Comparison of ENCODE assay signal across 8 mouse cellular contexts in the genomic region with DNA sequence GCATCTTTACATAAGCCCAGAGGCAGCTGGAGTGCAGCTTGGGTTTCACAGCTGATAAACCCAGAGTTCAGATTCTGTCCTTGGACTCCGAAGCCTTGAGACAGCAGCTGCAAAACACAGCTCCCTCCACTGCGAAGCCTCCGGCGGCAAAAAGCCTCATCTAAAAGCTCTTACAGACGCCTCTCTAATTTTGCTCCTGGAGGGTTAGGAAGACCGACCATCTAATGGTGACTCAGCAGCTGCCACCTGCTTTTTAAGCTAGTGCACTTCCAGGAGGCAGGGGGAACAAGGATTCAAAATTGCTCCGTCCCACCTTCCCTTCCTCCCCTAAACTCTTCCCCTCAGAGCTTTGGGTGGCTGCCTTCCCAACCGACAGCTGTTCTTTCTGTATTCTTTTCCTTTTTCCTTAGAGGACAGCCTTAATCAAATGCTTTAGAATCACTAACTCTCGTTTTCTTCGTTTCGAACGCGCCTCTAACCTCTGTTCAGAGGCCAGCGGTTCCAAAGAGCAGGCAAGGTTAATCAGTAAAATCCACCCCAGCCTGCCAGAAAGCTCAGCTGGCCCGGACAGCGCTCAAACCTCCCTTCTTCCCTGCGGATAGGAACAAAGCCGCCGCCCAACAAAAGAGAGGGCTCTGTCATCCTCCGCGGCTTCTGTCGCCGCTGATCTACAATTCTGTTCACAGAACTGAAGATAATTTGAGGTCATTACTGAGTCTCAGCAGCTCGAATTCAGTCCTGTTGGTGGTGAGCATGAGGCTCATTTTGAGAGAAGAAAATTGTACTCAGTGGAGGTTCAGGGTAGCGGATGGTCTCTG. TPM values are rescaled to one million over a fixed set of nuclear protein-coding genes. Genes with fewer than 3 reads are reported as not detected.
A peak's percentile ranks its signal among the peaks of the same experiment; 100 is the strongest.
DNase-seq lines count a peak whose midpoint lies in the region; ATAC-seq and TF ChIP-seq lines count a peak whose summit lies in the region.

No protein-coding gene starts in this region.

- intact Hi-C loops in gastrocnemius, adult 2 months (cut with DNase I) = no loop called here

- ATAC-seq in hindbrain, embryonic 16.5 days = peak; percentile 80

- H3K27me3 ChIP-seq in hindbrain, embryonic 16.5 days (replicated peaks; ENCODE audit: control insufficient read depth, insufficient read depth, low read length) = no peaks in the 10 kb centered on the region
- H3K27me3 ChIP-seq in midbrain, embryonic 10.5 days (ENCODE audit: low read depth, poor library complexity, severe bottlenecking) = no peaks in the 10 kb centered on the region

- TF ChIP-seq CTCF in gastrocnemius, adult 2 months (IDR thresholded peaks at IDR 0.05) = no peak

- H3K4me3 ChIP-seq in gastrocnemius, adult 2 months = peak overlapping the region; percentile 70
- peak overlapping the region; percentile 29 for H3K4me3 ChIP-seq in hindbrain, embryonic 16.5 days (ENCODE audit: low read length)
- peak overlapping the region; percentile 47 for H3K4me3 ChIP-seq in midbrain, embryonic 10.5 days

- peak; percentile 72 for DNase-seq in adrenal gland, adult 2 months
- DNase-seq in cerebellum, postnatal 10 days = peak; percentile 77 to 80
- peak; percentile 64 for DNase-seq in gastrocnemius, adult 2 months
- DNase-seq in left cerebral cortex, adult 8-10 months (ENCODE audit: low spot score in 2 of 2) = peak; percentile 43 to 50
- peak; percentile 89 for DNase-seq in midbrain, embryonic 10.5 days (ENCODE audit: low spot score)
- peak; percentile 21 for DNase-seq in skeletal muscle tissue, adult 2 months (ENCODE audit: low read depth, low spot score)
- no peak for DNase-seq in spleen, postnatal 4 days (ENCODE audit: low spot score in 2 of 2)

- no peaks in the 10 kb centered on the region for H3K36me3 ChIP-seq in hindbrain, embryonic 16.5 days (ENCODE audit: control insufficient read depth, insufficient read depth, low read length)
- H3K36me3 ChIP-seq in midbrain, embryonic 10.5 days = no peaks in the 10 kb centered on the region

- H3K9ac ChIP-seq in hindbrain, embryonic 16.5 days (ENCODE audit: low read depth, low read length) = peak overlapping the region; percentile 62

- 2% methylated on average over 25 of the region's 25 CpGs for WGBS in hindbrain, embryonic 16.5 days
- 2% methylated on average over 25 of the region's 25 CpGs for WGBS in midbrain, embryonic 10.5 days

- peak overlapping the region; percentile 56 for H3K4me2 ChIP-seq in hindbrain, embryonic 16.5 days (ENCODE audit: low read length)

- no peaks in the 10 kb centered on the region for H3K9me3 ChIP-seq in hindbrain, embryonic 16.5 days (ENCODE audit: control insufficient read depth, low read length)
- H3K9me3 ChIP-seq in midbrain, embryonic 10.5 days (replicated peaks) = no peaks in the 10 kb centered on the region

- H3K27ac ChIP-seq in gastrocnemius, adult 2 months = peak overlapping the region; percentile 75
- H3K27ac ChIP-seq in hindbrain, embryonic 16.5 days (ENCODE audit: low read depth, low read length) = peak overlapping the region; percentile 88
- H3K27ac ChIP-seq in midbrain, embryonic 10.5 days (replicated peaks) = peak overlapping the region; percentile 93

- peaks cover 9% of the 10 kb centered on the region for H3K4me1 ChIP-seq in hindbrain, embryonic 16.5 days (ENCODE audit: control insufficient read depth, insufficient read depth, low read depth, low read length)
- peaks cover 54% of the 10 kb centered on the region for H3K4me1 ChIP-seq in midbrain, embryonic 10.5 days

RNA-seq across cellular contexts. Expression of a gene that starts 4.5 kb away (rescaled TPM):
- 1 to 10 TPM in 1 of 2 experiments, under 1 TPM in 1; 0.28 to 1.6 TPM for total RNA-seq in adrenal gland, adult 2 months (2021)
- not detected in 2 replicates for polyA plus RNA-seq in adrenal gland, adult 2 months (2012; rRNA removed)
- total RNA-seq in gastrocnemius, adult 2 months (2021) = not detected
- 0.26 TPM in 1 of 2 replicates, not detected in the other for polyA plus RNA-seq in hindbrain, embryonic 16.5 days (2015; fragmentation: Nextera tagmentation; extraction: Ambion mirVana)
- not detected for total RNA-seq in left cerebral cortex, adult 8-10 months (2022)
- polyA plus RNA-seq in midbrain, embryonic 10.5 days (2016; fragmentation: Nextera tagmentation; extraction: Ambion mirVana) = 0.21 and 0.31 TPM in 2 replicates

RNA-seq across cellular contexts. Expression of a gene that starts 44.7 kb away (rescaled TPM):
- 10 to 100 TPM in 1 of 2 experiments, 1 to 10 TPM in 1; 7.6 to 10.3 TPM for total RNA-seq in adrenal gland, adult 2 months (2021)
- 0.27 and 0.55 TPM in 2 replicates for polyA plus RNA-seq in adrenal gland, adult 2 months (2012; rRNA removed)
- 1 to 10 TPM; 5.4 to 8.5 TPM for total RNA-seq in gastrocnemius, adult 2 months (2021)
- 17.3 and 17.5 TPM in 2 replicates for polyA plus RNA-seq in hindbrain, embryonic 16.5 days (2015; fragmentation: Nextera tagmentation; extraction: Ambion mirVana)
- total RNA-seq in left cerebral cortex, adult 8-10 months (2022) = 10 to 100 TPM in 3 of 4 experiments, 1 to 10 TPM in 1; 9.4 to 12.0 (median 11.1) TPM
- 45.9 and 48.4 TPM in 2 replicates for polyA plus RNA-seq in midbrain, embryonic 10.5 days (2016; fragmentation: Nextera tagmentation; extraction: Ambion mirVana)

RNA-seq across cellular contexts. Expression of a gene that starts 44.8 kb away (rescaled TPM):
- total RNA-seq in adrenal gland, adult 2 months (2021) = 10 to 100 TPM; 15.0 to 16.1 TPM
- 1.9 and 3.5 TPM in 2 replicates for polyA plus RNA-seq in adrenal gland, adult 2 months (2012; rRNA removed)
- total RNA-seq in gastrocnemius, adult 2 months (2021) = 10 to 100 TPM in 1 of 2 experiments, 1 to 10 TPM in 1; 9.0 to 10.2 TPM
- polyA plus RNA-seq in hindbrain, embryonic 16.5 days (2015; fragmentation: Nextera tagmentation; extraction: Ambion mirVana) = 28.4 and 31.7 TPM in 2 replicates
- total RNA-seq in left cerebral cortex, adult 8-10 months (2022) = 10 to 100 TPM; 14.7 to 16.6 (median 16.1) TPM
- 55.2 and 59.9 TPM in 2 replicates for polyA plus RNA-seq in midbrain, embryonic 10.5 days (2016; fragmentation: Nextera tagmentation; extraction: Ambion mirVana)

Comparison
In these comparisons a context has a peak if more than half of its experiments do, and no peak if none do; other contexts are left out.
1. DNase-seq: peak in adrenal gland, adult 2 months (single experiment), cerebellum, postnatal 10 days (2 of 2), gastrocnemius, adult 2 months (single experiment), left cerebral cortex, adult 8-10 months (2 of 2), midbrain, embryonic 10.5 days (single experiment) and skeletal muscle tissue, adult 2 months (single experiment); none in spleen, postnatal 4 days (0 of 2).
2. Peak in every context shown above with its lines, with median percentiles within 50 percentile points of each other: H3K27ac ChIP-seq and H3K4me3 ChIP-seq.